Mouse (Mus musculus) gastrocnemius, postnatal 4 days (tissue): Measurements from ENCODE around the gene Casp2. TPM values are rescaled to one million over a fixed set of nuclear protein-coding genes. Genes with fewer than 3 reads are reported as not detected.

Source experiments
- DNase-seq, 2 experiments: peaks; one replicate each; pipeline ENCODE4 v3.0.0; 2021 to 2022; ENCODE audit warnings: low spot score in 2 of 2, mixed read lengths in 2 of 2
- long read RNA-seq, 2 experiments: library from polyadenylated mRNA; stranded (forward); transcript quantifications; one replicate each; pipeline ENCODE4 v2.0.0; 2021
- total RNA-seq, 2 experiments: library from RNA; stranded (reverse); gene quantifications; 2 replicates each; pipeline ENCODE4 v1.2.3; 2021

Casp2 gene
- 10 to 100 TPM; 21.1 to 23.0 TPM for total RNA-seq
- long read RNA-seq, experiment 1, transcript Casp2-201 (11 exons, 3,529 nt): major isoform, 12 of 18 reads
- long read RNA-seq, experiment 1, partial matches to known transcripts: 2 of 18 reads
- long read RNA-seq, experiment 1, other reads (novel, unspliced or antisense): 2 of 18 reads
- long read RNA-seq, experiment 2, transcript Casp2-201 (11 exons, 3,529 nt): major isoform, 18 of 30 reads
- long read RNA-seq, experiment 2, partial matches to known transcripts: 5 of 30 reads
- long read RNA-seq, experiment 2, other reads (novel, unspliced or antisense): 5 of 30 reads

- DNase-seq: peak; percentile 94 to 99
These were observed at the start of gene Casp2 for GRCm38 (mm10) chr6:42264626-42265312. TSS of gene Casp2 (plus strand) at chr6:42264985.

DNA sequence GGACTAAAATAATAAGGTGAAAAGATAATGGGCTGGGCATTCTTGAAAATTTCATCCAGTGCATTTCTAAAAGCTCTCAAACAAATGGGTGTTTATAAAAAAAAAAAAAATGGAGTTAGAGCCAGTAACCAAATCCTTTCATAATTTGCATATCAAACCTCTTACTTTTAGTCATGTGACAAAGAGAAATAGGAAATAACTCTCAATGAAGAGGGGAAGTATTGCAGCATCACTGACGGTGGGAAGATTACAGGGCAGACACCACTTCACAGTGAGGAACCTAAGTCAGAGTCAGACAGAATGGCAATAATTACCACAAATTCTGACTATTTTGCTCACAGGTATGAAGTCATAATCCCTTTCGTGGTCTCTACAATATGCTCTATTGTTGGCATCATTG, 49.8 kb upstream of the Casp2 start, which contains the start of gene Tas2r144:
Gene Tas2r144 (plus strand): TSS at position 301 of the 400 bp plus-strand sequence.
- no peak for DNase-seq

GRCm38 (mm10) chr6:42222286-42222685, 42.5 kb upstream of the Casp2 start:
- DNase-seq: no peak

- no peak for DNase-seq
These were observed 39.7 kb upstream of the Casp2 start for GRCm38 (mm10) chr6:42225046-42225445.

GRCm38 (mm10) chr6:42227240-42228101, 37.3 kb upstream of the Casp2 start:
- DNase-seq: peak; percentile 30 to 54

- no peak for DNase-seq
These were observed 35.2 kb upstream of the Casp2 start for GRCm38 (mm10) chr6:42229610-42230009.

- DNase-seq: no peak
These were observed 33.6 kb upstream of the Casp2 start for GRCm38 (mm10) chr6:42231191-42231590.

DNA sequence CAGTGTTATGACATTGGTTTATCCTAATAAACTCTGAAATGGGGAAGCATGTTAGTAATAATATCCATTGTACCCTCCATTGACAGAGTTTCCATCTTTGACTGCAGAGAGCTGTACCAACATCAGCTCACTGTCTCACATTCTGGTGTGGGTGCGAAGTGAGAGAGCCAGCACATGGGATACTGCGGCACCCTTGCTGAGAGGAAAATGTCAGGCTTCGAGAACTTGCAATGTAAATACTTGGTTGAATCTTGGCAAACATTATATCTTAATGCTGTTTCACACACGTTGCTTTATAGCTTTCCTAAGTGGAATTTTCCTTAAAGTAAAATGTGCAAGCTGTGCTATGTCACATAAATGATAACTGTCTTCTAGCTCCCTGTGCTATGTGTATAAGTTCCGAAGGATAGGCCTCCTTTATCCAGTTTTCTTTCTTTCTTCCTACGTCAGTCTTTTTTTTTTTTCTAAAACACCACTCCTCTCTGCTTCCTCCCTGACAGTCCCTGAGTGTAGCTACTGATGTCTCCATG, 27.4 kb upstream of the Casp2 start:
- DNase-seq: no peak

- DNase-seq: no peak
These were observed 23.3 kb upstream of the Casp2 start for GRCm38 (mm10) chr6:42241311-42242045.

DNA sequence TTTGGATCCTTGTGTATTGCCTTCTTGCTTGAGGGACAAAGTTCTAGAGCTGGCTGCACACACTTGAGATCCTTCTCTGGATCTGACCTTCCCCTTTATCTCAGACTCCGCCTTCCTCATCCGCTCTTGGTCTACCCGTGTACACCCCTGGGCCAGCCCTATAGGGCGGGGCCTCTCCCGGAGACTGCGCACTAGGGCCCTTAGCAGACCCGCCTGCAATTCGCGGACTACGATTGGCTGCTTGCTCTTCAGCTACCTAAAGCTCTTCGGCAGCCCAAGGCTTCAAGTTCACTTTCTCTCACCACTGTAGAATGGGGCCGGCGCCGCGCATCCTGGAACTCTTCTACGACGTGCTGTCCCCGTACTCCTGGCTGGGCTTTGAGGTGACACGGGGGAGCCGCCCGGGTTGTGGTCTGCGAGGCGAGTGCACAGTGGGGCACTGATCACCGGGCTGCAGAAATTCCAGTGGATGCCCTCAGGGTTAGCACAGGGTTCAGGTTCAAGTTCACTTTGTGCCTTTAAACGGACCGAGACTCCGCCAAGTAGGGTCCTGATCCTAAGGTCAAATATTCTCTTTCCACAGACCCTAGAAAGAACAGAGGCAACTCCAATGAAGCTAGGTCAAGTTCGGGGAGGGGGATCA, 19.0 kb upstream of the Casp2 start, which contains the start of gene Gstk1:
Gene Gstk1 (plus strand): TSS at position 225 of the 643 bp plus-strand sequence.
- peak; percentile 32 to 65 for DNase-seq

GRCm38 (mm10) chr6:42247173-42247572, 17.6 kb upstream of the Casp2 start:
- DNase-seq: no peak

DNA sequence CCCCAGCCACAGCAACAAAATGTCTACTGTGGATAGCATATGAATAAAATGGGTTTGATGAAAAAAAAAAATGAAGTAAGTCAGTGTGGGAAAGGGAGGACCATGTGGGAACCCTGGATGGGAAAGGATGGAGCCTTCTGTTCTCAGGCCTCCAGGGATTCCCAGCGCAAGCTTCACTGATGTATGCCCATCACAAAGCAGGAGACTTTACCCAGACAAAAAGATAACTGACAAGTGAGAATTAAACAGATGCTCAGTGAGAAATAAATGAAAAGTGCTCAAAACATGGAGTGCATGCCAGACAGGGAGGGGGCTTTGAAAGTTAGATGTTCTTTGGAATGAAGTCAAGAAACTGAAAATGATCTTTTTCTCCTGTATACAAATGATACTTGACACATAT, 16.8 kb upstream of the Casp2 start:
- no peak for DNase-seq

- DNase-seq: no peak
These were observed 13.0 kb upstream of the Casp2 start for GRCm38 (mm10) chr6:42251791-42252190.

DNA sequence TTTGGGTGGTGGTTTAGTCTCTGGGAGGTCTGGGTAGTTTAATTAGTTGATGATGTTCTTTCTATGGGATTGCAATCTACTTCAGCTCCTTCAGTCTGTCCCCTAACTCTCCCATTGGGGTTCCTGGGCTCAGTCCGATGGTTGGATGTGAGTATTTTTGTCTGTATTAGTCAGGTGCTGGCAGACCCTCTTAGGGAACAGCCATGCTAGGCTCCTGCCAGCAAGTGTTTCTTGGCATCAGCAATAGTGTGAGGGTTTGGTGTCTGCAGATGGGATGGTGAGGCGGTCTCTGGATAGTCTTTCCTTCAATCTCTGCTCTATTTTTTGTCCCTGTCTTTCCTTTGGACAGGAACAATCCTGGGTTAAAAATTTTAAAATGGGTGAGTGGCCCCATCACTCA, 11.7 kb upstream of the Casp2 start:
- no peak for DNase-seq

DNA sequence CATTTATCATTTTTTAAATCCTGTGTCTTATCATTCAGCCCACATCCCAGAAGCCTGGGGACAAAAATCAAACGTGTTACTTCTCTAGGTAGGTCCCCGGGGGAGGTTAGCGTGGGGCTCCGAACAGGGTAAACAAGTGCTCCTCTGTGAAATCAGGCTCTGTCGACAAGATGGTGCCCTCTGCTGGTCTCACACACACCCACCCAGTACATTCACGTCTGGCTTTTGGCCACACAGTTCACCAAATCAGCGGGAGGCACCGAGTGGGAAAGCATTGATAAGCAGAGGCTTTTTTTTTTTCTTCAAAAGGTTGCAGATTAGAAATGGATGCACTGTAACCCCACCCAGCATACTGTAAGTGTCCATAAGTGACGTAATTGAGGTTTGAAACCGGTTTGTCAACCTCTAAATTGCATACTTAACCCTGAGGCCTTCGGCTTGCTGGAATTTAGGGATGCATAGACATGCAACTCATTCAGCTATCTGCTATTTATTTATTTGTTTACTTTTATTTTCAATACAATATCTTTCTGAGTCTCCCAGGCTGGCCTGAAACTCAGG, 7.4 kb upstream of the Casp2 start:
- peak in 1 of 2 experiments; percentile 18 for DNase-seq

DNA sequence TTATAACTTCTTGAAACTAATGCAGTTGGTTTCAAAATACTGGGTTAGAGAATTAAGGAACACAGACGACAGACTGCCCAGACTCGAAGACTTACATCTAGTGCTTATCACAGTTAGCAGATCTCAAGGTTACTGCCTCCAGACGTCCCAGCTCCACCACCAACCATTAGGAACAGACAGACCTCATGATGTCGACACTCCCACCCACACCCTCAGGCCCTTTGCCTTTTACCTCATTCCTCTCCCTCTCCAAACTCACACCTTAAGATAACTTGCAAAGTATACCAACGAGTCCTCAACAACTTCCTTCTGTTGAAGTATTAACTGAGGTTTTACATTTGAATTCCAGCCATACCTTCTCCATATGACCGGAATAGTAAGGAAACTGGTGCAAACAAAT, 4.4 kb upstream of the Casp2 start:
- DNase-seq: no peak

- no peak for DNase-seq
These were observed 3.1 kb upstream of the Casp2 start, which contains the start of gene Tmem139 for GRCm38 (mm10) chr6:42261524-42262170. TSS of gene Tmem139 (plus strand) at chr6:42261970.

DNA sequence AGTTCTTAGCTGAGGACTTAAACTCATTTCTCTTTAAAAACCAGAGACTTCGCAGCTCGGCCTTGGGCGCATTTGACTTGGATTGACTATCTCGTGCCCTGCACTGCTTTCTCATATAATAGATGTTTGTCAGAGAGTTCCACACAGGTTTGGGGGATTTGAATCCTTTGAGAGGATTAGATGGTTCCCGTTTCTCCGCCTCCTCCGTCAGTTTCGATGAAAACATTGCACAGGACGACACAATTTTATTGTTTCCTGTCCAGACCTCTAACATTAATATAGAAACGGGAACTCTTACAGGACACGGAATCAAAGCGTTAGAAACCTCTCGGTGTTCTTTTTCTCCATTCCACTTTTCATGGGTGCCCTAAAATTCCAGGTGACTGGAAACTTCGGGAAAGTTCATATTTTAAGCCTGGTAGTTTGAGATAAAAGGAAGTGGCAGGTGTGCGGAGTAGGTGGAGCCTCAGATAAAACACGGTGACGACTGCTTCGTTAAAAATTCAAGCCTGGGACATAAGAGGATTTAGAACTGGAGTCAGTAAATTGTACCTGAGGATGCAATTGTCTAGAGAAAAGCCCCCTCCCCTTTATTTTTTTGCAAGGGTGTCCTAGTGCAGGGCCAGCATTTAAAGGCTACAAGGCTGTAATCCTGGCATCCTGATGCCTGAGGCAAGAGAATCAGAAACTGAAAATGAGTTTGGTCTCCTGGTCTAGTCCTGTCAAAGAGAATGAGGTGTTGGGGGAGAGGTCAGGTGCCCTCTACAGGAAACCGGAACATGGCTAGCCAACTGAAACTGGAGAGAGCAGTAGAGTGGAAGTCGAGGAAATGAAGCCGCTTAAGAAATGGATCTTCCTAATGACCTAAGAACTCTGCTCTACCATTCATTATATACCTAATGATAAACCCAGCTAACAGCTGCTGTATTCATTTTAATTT, 876 bp downstream of the Casp2 start:
- DNase-seq: no peak
